Mouse (Mus musculus) lung, postnatal 0 days (tissue): ENCODE data around the gene Camta2. TPM values are rescaled to one million over a fixed set of nuclear protein-coding genes. Genes with fewer than 3 reads are reported as not detected.

Experiments used
- ATAC-seq: fragments of 200-750 bp; cut with Nextera tagmentation; 2 replicates; pipeline ENCODE4 v1.8.0; 2017; ENCODE audit warnings: moderate library complexity
- DNase-seq: peaks from one replicate; pipeline ENCODE4 v3.0.0-alpha.2; 2016; ENCODE audit warnings: low spot score
- H3K27ac ChIP-seq: fragments of 300-500 bp; sonication (generic); 2 replicates; pipeline ENCODE4 v1.5.1; 2014; ENCODE audit warnings: antibody characterized with exemption, mild to moderate bottlenecking, low read length, mixed read lengths
- H3K27me3 ChIP-seq: fragments of 300-500 bp; sonication (generic); replicated peaks from 2 replicates; pipeline ENCODE4 v1.6.1; 2014; ENCODE audit warnings: low read length, mixed read lengths; ENCODE audit not compliant: insufficient read depth
- H3K36me3 ChIP-seq: fragments of 300-500 bp; sonication (generic); 2 replicates; pipeline ENCODE4 v1.6.1; 2014; ENCODE audit warnings: low read length, mixed read lengths; ENCODE audit not compliant: insufficient read depth
- H3K4me1 ChIP-seq: fragments of 300-500 bp; sonication (generic); 2 replicates; pipeline ENCODE4 v1.6.1; 2014; ENCODE audit warnings: antibody characterized with exemption, low read depth, low read length, mixed read lengths; ENCODE audit not compliant: insufficient read depth
- H3K4me2 ChIP-seq: fragments of 300-500 bp; sonication (generic); replicated peaks from 2 replicates; pipeline ENCODE4 v1.6.1; 2014; ENCODE audit warnings: low read depth, mild to moderate bottlenecking, low read length, moderate library complexity, mixed read lengths
- H3K4me3 ChIP-seq: fragments of 300-500 bp; sonication (generic); 2 replicates; pipeline ENCODE4 v1.5.1; 2014; ENCODE audit warnings: low read depth, low read length
- H3K9ac ChIP-seq: fragments of 300-500 bp; sonication (generic); replicated peaks from 2 replicates; pipeline ENCODE4 v1.6.1; 2014; ENCODE audit warnings: low read depth, mild to moderate bottlenecking
- H3K9me3 ChIP-seq: fragments of 300-500 bp; sonication (generic); 2 replicates; pipeline ENCODE4 v1.6.1; 2016; ENCODE audit warnings: low read length, mixed read lengths
- CTCF ChIP-seq: IDR thresholded peaks from 2 replicates; pipeline ENCODE4 v1.5.1; 2016; ENCODE audit warnings: antibody characterized with exemption, mild to moderate bottlenecking
- EP300 ChIP-seq: IDR thresholded peaks from 2 replicates; pipeline ENCODE4 v1.6.1; 2016; ENCODE audit warnings: antibody characterized with exemption, mild to moderate bottlenecking, control low read depth
- whole genome bisulfite sequencing: fragments of 180-500 bp; shearing (Covaris S2); extraction: QIAGEN DNeasy Blood & Tissue Kit; methylation state at CpG from one replicate; pipeline ENCODE4 v1.1.7; 2014; 5-methylcytosine and 5-hydroxymethylcytosine counted together
- polyA plus RNA-seq: library from polyadenylated mRNA; unstranded; fragments of >200 nt; fragmentation: Nextera tagmentation; extraction: Ambion mirVana; gene quantifications from 2 replicates; pipeline ENCODE4 v1.2.1, GENCODE M21; 2015

Camta2 gene
- polyA plus RNA-seq, 1 experiment from 2014 or later = 9.9 TPM

GRCm38 (mm10) chr11:70724706-70725105 lies 36.8 kb upstream of the Camta2 start:
- Histone ChIP-seq H3K4me2 (no peak overlapping the region), H3K9me3 (no peaks in the 10 kb centered on the region), H3K27me3 (no peaks in the 10 kb centered on the region), H3K36me3 (peaks cover 41% of the 10 kb centered on the region), H3K4me1 (no peaks in the 10 kb centered on the region), H3K9ac (no peak overlapping the region), H3K4me3 (no peak overlapping the region), H3K27ac (no peak overlapping the region)
- no peak for TF ChIP-seq EP300
- TF ChIP-seq CTCF = no peak
- DNase-seq (no peak), ATAC-seq (no peak)
- 93% methylated on average over 9 of the region's 9 CpGs for WGBS

GRCm38 (mm10) chr11:70721072-70721471 lies 33.2 kb upstream of the Camta2 start:
- no peak overlapping the region for H3K4me3 ChIP-seq
- TF ChIP-seq CTCF (no peak), EP300 (no peak)
- H3K27ac ChIP-seq = no peak overlapping the region
- peaks cover 31% of the 10 kb centered on the region for H3K36me3 ChIP-seq
- DNase-seq = no peak
- H3K4me1 ChIP-seq = no peaks in the 10 kb centered on the region
- H3K27me3 ChIP-seq = no peaks in the 10 kb centered on the region
- no peak for ATAC-seq
- H3K9ac ChIP-seq = no peak overlapping the region
- no peak overlapping the region for H3K4me2 ChIP-seq
- 88% methylated on average over 3 of the region's 3 CpGs for WGBS
- no peaks in the 10 kb centered on the region for H3K9me3 ChIP-seq

GRCm38 (mm10) chr11:70720567-70720966 lies 32.7 kb upstream of the Camta2 start:
- Histone ChIP-seq H3K36me3 (peaks cover 31% of the 10 kb centered on the region), H3K4me1 (no peaks in the 10 kb centered on the region), H3K9me3 (no peaks in the 10 kb centered on the region), H3K27me3 (no peaks in the 10 kb centered on the region), H3K4me3 (no peak overlapping the region), H3K4me2 (no peak overlapping the region), H3K9ac (no peak overlapping the region), H3K27ac (no peak overlapping the region)
- ATAC-seq (peak; percentile 50), DNase-seq (peak; percentile 52)
- WGBS = 77% methylated on average over 3 of the region's 3 CpGs
- TF ChIP-seq CTCF = no peak
- TF ChIP-seq EP300 = no peak

- ATAC-seq = no peak
- peaks cover 13% of the 10 kb centered on the region for H3K36me3 ChIP-seq
- DNase-seq = no peak
- no peak overlapping the region for H3K9ac ChIP-seq
- no peaks in the 10 kb centered on the region for H3K9me3 ChIP-seq
- WGBS = 67% methylated on average over 5 of the region's 5 CpGs
- no peak overlapping the region for H3K4me2 ChIP-seq
- TF ChIP-seq EP300 = no peak
- no peak for TF ChIP-seq CTCF
- H3K27ac ChIP-seq = no peak overlapping the region
- no peak overlapping the region for H3K4me3 ChIP-seq
- H3K27me3 ChIP-seq = no peaks in the 10 kb centered on the region
- H3K4me1 ChIP-seq = no peaks in the 10 kb centered on the region
Observed at GRCm38 (mm10) chr11:70718481-70718880, 30.6 kb upstream of the Camta2 start.

GRCm38 (mm10) chr11:70715832-70716231 lies 27.9 kb upstream of the Camta2 start:
- no peak for ATAC-seq
- Histone ChIP-seq H3K27me3 (no peaks in the 10 kb centered on the region), H3K9ac (no peak overlapping the region), H3K4me3 (no peak overlapping the region), H3K9me3 (no peaks in the 10 kb centered on the region), H3K4me2 (no peak overlapping the region), H3K27ac (no peak overlapping the region), H3K4me1 (no peaks in the 10 kb centered on the region), H3K36me3 (peaks cover 19% of the 10 kb centered on the region)
- no peak for DNase-seq
- TF ChIP-seq CTCF = no peak
- TF ChIP-seq EP300 = no peak
- 89% methylated on average over 6 of the region's 6 CpGs for WGBS

- no peaks in the 10 kb centered on the region for H3K4me1 ChIP-seq
- peaks cover 26% of the 10 kb centered on the region for H3K36me3 ChIP-seq
- no peaks in the 10 kb centered on the region for H3K27me3 ChIP-seq
- no peaks in the 10 kb centered on the region for H3K9me3 ChIP-seq
- ATAC-seq (no peak), DNase-seq (no peak)
- H3K27ac ChIP-seq = no peak overlapping the region
- TF ChIP-seq CTCF = no peak
- TF ChIP-seq EP300 = no peak
- no peak overlapping the region for H3K4me3 ChIP-seq
- 79% methylated on average over 6 of the region's 6 CpGs for WGBS
- no peak overlapping the region for H3K9ac ChIP-seq
- H3K4me2 ChIP-seq = no peak overlapping the region
Observed at GRCm38 (mm10) chr11:70713222-70713621, 25.3 kb upstream of the Camta2 start.

- no peak overlapping the region for H3K4me2 ChIP-seq
- no peak for ATAC-seq
- WGBS = 93% methylated on average over 10 of the region's 10 CpGs
- H3K4me1 ChIP-seq = no peaks in the 10 kb centered on the region
- H3K27me3 ChIP-seq = no peaks in the 10 kb centered on the region
- no peak for TF ChIP-seq CTCF
- no peak for TF ChIP-seq EP300
- no peak overlapping the region for H3K4me3 ChIP-seq
- H3K9ac ChIP-seq = no peak overlapping the region
- no peak for DNase-seq
- no peaks in the 10 kb centered on the region for H3K9me3 ChIP-seq
- H3K27ac ChIP-seq = no peak overlapping the region
- H3K36me3 ChIP-seq = peaks cover 48% of the 10 kb centered on the region
Observed at GRCm38 (mm10) chr11:70711026-70711425, 23.1 kb upstream of the Camta2 start.
